Mouse (Mus musculus): ENCODE measurements around the gene Brd2. TPM values are rescaled to one million over a fixed set of nuclear protein-coding genes. Genes with fewer than 3 reads are reported as not detected.

Brd2 gene
- polyA plus RNA-seq, 3 experiments from 2014 or later: 115 to 154 (median 144) TPM

GRCm38 (mm10) chr17:34110309-34110708 lies 12.1 kb downstream of the Brd2 start:
- no peak for ATAC-seq

- ATAC-seq: no peak
Measured at GRCm38 (mm10) chr17:34109806-34110195, 12.6 kb downstream of the Brd2 start.

- ATAC-seq: no peak
Measured at GRCm38 (mm10) chr17:34109038-34109805, 13.2 kb downstream of the Brd2 start.

GRCm38 (mm10) chr17:34108460-34108859 lies 14.0 kb downstream of the Brd2 start:
- ATAC-seq: no peak

GRCm38 (mm10) chr17:34107109-34107867 lies 15.1 kb downstream of the Brd2 start:
- no peak for ATAC-seq

- no peak for ATAC-seq
Measured at GRCm38 (mm10) chr17:34106555-34106954, 15.9 kb downstream of the Brd2 start.

GRCm38 (mm10) chr17:34104804-34105203 lies 17.6 kb downstream of the Brd2 start:
- no peak for ATAC-seq

GRCm38 (mm10) chr17:34102831-34103230 lies 19.6 kb downstream of the Brd2 start:
- ATAC-seq: peak; percentile 72

- ATAC-seq: peak; percentile 77
Measured at GRCm38 (mm10) chr17:34101604-34102032, 20.8 kb downstream of the Brd2 start.

- no peak for ATAC-seq
Measured at GRCm38 (mm10) chr17:34101185-34101584, 21.2 kb downstream of the Brd2 start.

GRCm38 (mm10) chr17:34099531-34099930 lies 22.9 kb downstream of the Brd2 start:
- ATAC-seq: no peak

GRCm38 (mm10) chr17:34098709-34099479 lies 23.5 kb downstream of the Brd2 start:
- no peak for ATAC-seq

GRCm38 (mm10) chr17:34097272-34097671 lies 25.2 kb downstream of the Brd2 start:
- no peak for ATAC-seq

GRCm38 (mm10) chr17:34096497-34097010 lies 25.9 kb downstream of the Brd2 start:
- ATAC-seq: no peak

- ATAC-seq: no peak
Measured at GRCm38 (mm10) chr17:34094283-34095035, 28.0 kb downstream of the Brd2 start.

GRCm38 (mm10) chr17:34093199-34093874 lies 29.1 kb downstream of the Brd2 start:
- ATAC-seq: no peak

GRCm38 (mm10) chr17:34092197-34092875 lies 30.1 kb downstream of the Brd2 start, which contains the start of gene H2-Oa:
H2-Oa (plus strand) TSS chr17:34092340.
- peak; percentile 86 for ATAC-seq

- ATAC-seq: no peak
Measured at GRCm38 (mm10) chr17:34090923-34091322, 31.5 kb downstream of the Brd2 start.

GRCm38 (mm10) chr17:34088124-34088523 lies 34.3 kb downstream of the Brd2 start:
- no peak for ATAC-seq

GRCm38 (mm10) chr17:34087386-34087785 lies 35.0 kb downstream of the Brd2 start:
- no peak for ATAC-seq

- ATAC-seq: no peak
Measured at GRCm38 (mm10) chr17:34083104-34083503, 39.3 kb downstream of the Brd2 start.
